Mouse (Mus musculus): ENCODE data around the gene Fcer1g.

Gene Fcer1g

GRCm38 (mm10) chr1:171187851-171188700 lies 46.1 kb downstream of the Fcer1g start:
- DNase-seq (ENCODE audit: low read depth, low spot score), result no peak

GRCm38 (mm10) chr1:171185655-171186054 lies 48.5 kb downstream of the Fcer1g start:
- no peak for DNase-seq (ENCODE audit: low read depth, low spot score)

GRCm38 (mm10) chr1:171184314-171184713 lies 49.9 kb downstream of the Fcer1g start:
- DNase-seq (ENCODE audit: low read depth, low spot score), result no peak

- DNase-seq (ENCODE audit: low read depth, low spot score), result no peak
Observed at GRCm38 (mm10) chr1:171183620-171184019, 50.5 kb downstream of the Fcer1g start.

GRCm38 (mm10) chr1:171183025-171183424 lies 51.1 kb downstream of the Fcer1g start:
- DNase-seq (ENCODE audit: low read depth, low spot score), result no peak

All from retina, postnatal 7 days (tissue).